Comparison of ENCODE assay signal across 41 mouse cellular contexts in the genomic region with DNA sequence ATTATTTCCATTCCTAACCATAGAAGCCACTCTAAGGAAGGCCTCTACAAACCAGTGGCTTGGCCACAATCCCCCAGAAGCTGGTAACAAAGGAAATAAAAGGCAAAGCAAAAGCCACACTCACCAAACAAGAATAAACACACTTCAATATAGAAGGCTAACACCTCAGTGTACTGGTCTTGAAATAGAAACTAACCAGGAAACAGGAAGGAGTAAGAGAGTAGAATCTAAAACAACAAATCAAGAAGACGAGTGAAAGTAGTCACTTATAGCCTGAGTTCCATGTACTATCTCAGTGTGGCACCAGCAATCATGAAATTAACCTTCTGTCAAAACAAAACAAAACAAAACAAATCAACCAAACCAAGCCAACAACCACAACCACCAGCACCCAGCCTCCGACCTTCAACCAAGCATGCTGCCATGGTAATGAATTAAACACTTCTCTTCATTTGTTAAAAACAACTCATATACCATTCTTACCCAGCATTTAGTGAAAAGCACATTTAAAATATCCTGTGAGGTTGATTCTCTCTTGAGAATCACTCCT. TPM values are rescaled to one million over a fixed set of nuclear protein-coding genes. Genes with fewer than 3 reads are reported as not detected.
DNase-seq lines count a peak whose midpoint lies in the region; ATAC-seq and TF ChIP-seq lines count a peak whose summit lies in the region.
"Had no signal": no experiment of that assay in that cellular context is flagged by ENCODE, and none has a peak within 500 bp of the region (broad histone marks: within the 10 kb centered on the region; RNA-seq: fewer than 3 reads in every experiment).

No protein-coding gene starts in this region.

- peak overlapping the region; percentile 27; the same call in 1 of the 2 replicates for H3K27ac ChIP-seq in thymus, adult 2 months (ENCODE audit: control insufficient read depth, insufficient read depth, low read length)
- H3K27ac ChIP-seq in liver, embryonic 11.5 days (ENCODE audit: low read depth, low read length), result no peak overlapping the region
- H3K27ac ChIP-seq: forebrain, embryonic 13.5 days; gastrocnemius, adult 2 months; hindbrain, embryonic 14.5 days; intestine, embryonic 15.5 days; layer of hippocampus, adult 2 months; limb, embryonic 13.5 days; liver, embryonic 12.5 days; neural tube, embryonic 12.5 days had no signal

- H3K36me3 ChIP-seq in thymus, adult 2 months (ENCODE audit: control insufficient read depth, insufficient read depth, low read length), result no peaks in the 10 kb centered on the region
- H3K36me3 ChIP-seq in liver, embryonic 11.5 days (ENCODE audit: control insufficient read depth, insufficient read depth, low read length), result no peaks in the 10 kb centered on the region
- H3K36me3 ChIP-seq: intestine, embryonic 15.5 days; limb, embryonic 13.5 days; liver, embryonic 12.5 days; neural tube, embryonic 12.5 days had no signal

- TF ChIP-seq CTCF in thymus, adult 2 months (IDR thresholded peaks at IDR 0.05; ENCODE audit: borderline replicate concordance, control insufficient read depth, extremely low read depth, insufficient read depth, low read length, poor library complexity), result no peak

- no peaks in the 10 kb centered on the region for H3K27me3 ChIP-seq in thymus, adult 2 months (ENCODE audit: control insufficient read depth, insufficient read depth, low read length)
- no peaks in the 10 kb centered on the region for H3K27me3 ChIP-seq in liver, embryonic 11.5 days (replicated peaks; ENCODE audit: control insufficient read depth, insufficient read depth, low read length)
- H3K27me3 ChIP-seq: CH12.LX; forebrain, embryonic 13.5 days; intestine, embryonic 15.5 days; limb, embryonic 13.5 days; liver, embryonic 12.5 days; neural tube, embryonic 12.5 days had no signal

- no peak overlapping the region for H3K9ac ChIP-seq in liver, embryonic 11.5 days (ENCODE audit: low read depth, low read length)
- H3K9ac ChIP-seq: forebrain, embryonic 13.5 days; hindbrain, embryonic 14.5 days; intestine, embryonic 15.5 days; limb, embryonic 13.5 days; liver, embryonic 12.5 days; liver, postnatal 0 days; neural tube, embryonic 12.5 days had no signal

- H3K4me1 ChIP-seq in thymus, adult 2 months (replicated peaks; ENCODE audit: control insufficient read depth, insufficient read depth, low read length), result peaks cover 5% of the 10 kb centered on the region
- H3K4me1 ChIP-seq in liver, embryonic 11.5 days (replicated peaks; ENCODE audit: control insufficient read depth, insufficient read depth, low read length), result no peaks in the 10 kb centered on the region
- H3K4me1 ChIP-seq: forebrain, embryonic 13.5 days; intestine, embryonic 15.5 days; limb, embryonic 13.5 days; liver, embryonic 12.5 days; neural tube, embryonic 12.5 days had no signal

- peak; percentile 53 to 59; a peak in 3 of 4 replicates for ATAC-seq in hematopoietic stem cell, adult 5-6 weeks (replicated peaks in 1 of 2; ENCODE audit: insufficient read depth in 1 of 2, low FRiP score in 2 of 2, low TSS enrichment in 1 of 2, low read depth in 1 of 2, poor library complexity in 2 of 2, severe bottlenecking in 2 of 2)
- ATAC-seq in monocyte, adult 5-6 weeks (replicated peaks; ENCODE audit: insufficient number of reproducible peaks, low FRiP score, low TSS enrichment, poor library complexity, severe bottlenecking), result peak; percentile 76
- no peak for ATAC-seq in liver, embryonic 11.5 days (replicated peaks; ENCODE audit: low FRiP score)
- ATAC-seq: forebrain, embryonic 13.5 days; intestine, embryonic 15.5 days; liver, embryonic 12.5 days; liver, postnatal 0 days had no signal

- no peak overlapping the region for H3K4me2 ChIP-seq in liver, embryonic 11.5 days
- H3K4me2 ChIP-seq: forebrain, embryonic 13.5 days; heart, embryonic 11.5 days; hindbrain, embryonic 14.5 days; intestine, embryonic 15.5 days; limb, embryonic 13.5 days; liver, embryonic 12.5 days; neural tube, embryonic 12.5 days had no signal

- H3K9me3 ChIP-seq in liver, embryonic 11.5 days (ENCODE audit: control insufficient read depth, low read length), result no peaks in the 10 kb centered on the region
- H3K9me3 ChIP-seq: forebrain, embryonic 13.5 days; intestine, embryonic 15.5 days; limb, embryonic 13.5 days; liver, embryonic 12.5 days; neural tube, embryonic 12.5 days had no signal

- DNase-seq in thymus, adult 2 months, result no peak
- DNase-seq in thymus, postnatal 4 days, result no peak
- no peak for DNase-seq in adrenal gland, postnatal 25 days
- no peak for DNase-seq in adipocyte (ENCODE audit: low spot score)
- no peak for DNase-seq in liver, embryonic 11.5 days (ENCODE audit: low spot score)
- DNase-seq: adrenal gland, postnatal 36 days; cerebellum, adult 8-10 months; cerebellum, postnatal 25 days; gastrocnemius, adult 2 months; gastrocnemius, postnatal 36 days; heart, adult 18-20 months; heart, postnatal 4 days; kidney, adult 2 months; kidney, postnatal 36 days; liver, postnatal 0 days; lung, postnatal 36 days; midbrain, embryonic 14.5 days; right cerebral cortex, postnatal 4 days; thymus, adult 18-20 months; thymus, postnatal 36 days had no signal

- no peak for TF ChIP-seq POLR2A in thymus, adult 2 months (IDR thresholded peaks at IDR 0.05; ENCODE audit: control insufficient read depth, extremely low read depth, insufficient read depth, low read length, poor library complexity)

- WGBS in thymus, adult 2 months, result 40% methylated on average over 2 of the region's 2 CpGs
- WGBS in liver, embryonic 11.5 days, result 55% methylated on average over 2 of the region's 2 CpGs

- H3K4me3 ChIP-seq in thymus, adult 2 months (ENCODE audit: control insufficient read depth, insufficient read depth, low read length), result no peak overlapping the region
- H3K4me3 ChIP-seq in liver, embryonic 11.5 days (ENCODE audit: low read depth, low read length), result no peak overlapping the region
- H3K4me3 ChIP-seq: forebrain, embryonic 13.5 days; gastrocnemius, adult 2 months; intestine, embryonic 15.5 days; layer of hippocampus, adult 2 months; limb, embryonic 13.5 days; liver, embryonic 12.5 days; neural tube, embryonic 12.5 days had no signal

RNA-seq across cellular contexts. Expression of a gene that starts 24.8 kb away (rescaled TPM):
- polyA plus RNA-seq in thymus, adult 2 months (2012; rRNA removed), result 0.19 TPM in 1 of 2 replicates, not detected in the other
- total RNA-seq in hematopoietic stem cell, adult 5-6 weeks (2017), result not detected in 2 replicates
- total RNA-seq in monocyte, adult 5-6 weeks (2017), result 2.1 TPM in 1 of 3 replicates, not detected in the others
- 177 and 206 TPM in 2 replicates for total RNA-seq in adrenal gland, postnatal 25 days (2021)
- polyA plus RNA-seq in liver, embryonic 11.5 days (2014; fragmentation: Nextera tagmentation; extraction: Ambion mirVana), result 0.18 TPM in 1 of 2 replicates, not detected in the other
- total RNA-seq: CH12.LX; heart, postnatal 4 days; layer of hippocampus, adult 2 months; left cerebral cortex, adult 8-10 months had no signal
- polyA plus RNA-seq: embryonic facial prominence, embryonic 11.5 days; forebrain, embryonic 13.5 days; heart, embryonic 11.5 days; heart, embryonic 16.5 days; intestine, embryonic 15.5 days; limb, embryonic 13.5 days; liver, embryonic 12.5 days; liver, postnatal 0 days; lung, embryonic 16.5 days; midbrain, embryonic 14.5 days; neural tube, embryonic 12.5 days; stomach, embryonic 14.5 days had no signal

RNA-seq across cellular contexts. Expression of a gene that starts 36.8 kb away (rescaled TPM):
- not detected in 2 replicates for polyA plus RNA-seq in thymus, adult 2 months (2012; rRNA removed)
- total RNA-seq in hematopoietic stem cell, adult 5-6 weeks (2017), result not detected in 2 replicates
- not detected in 3 replicates for total RNA-seq in monocyte, adult 5-6 weeks (2017)
- total RNA-seq in adrenal gland, postnatal 25 days (2021), result not detected in 2 replicates
- not detected in 2 replicates for polyA plus RNA-seq in liver, embryonic 11.5 days (2014; fragmentation: Nextera tagmentation; extraction: Ambion mirVana)
- total RNA-seq: adrenal gland, postnatal 36 days; CH12.LX; ES-E14; gastrocnemius, adult 2 months; gastrocnemius, postnatal 36 days; heart, adult 18-20 months; heart, postnatal 4 days; layer of hippocampus, adult 2 months; layer of hippocampus, postnatal 14 days; left cerebral cortex, adult 8-10 months; left cerebral cortex, postnatal 36 days; megakaryocyte-erythroid progenitor cell, adult 5-6 weeks had no signal
- polyA plus RNA-seq: embryonic facial prominence, embryonic 11.5 days; forebrain, embryonic 13.5 days; heart, embryonic 11.5 days; heart, embryonic 16.5 days; hindbrain, embryonic 14.5 days; intestine, embryonic 15.5 days; kidney, adult 2 months; kidney, embryonic 16.5 days; limb, embryonic 13.5 days; liver, embryonic 12.5 days; liver, postnatal 0 days; lung, embryonic 16.5 days; midbrain, embryonic 14.5 days; neural tube, embryonic 12.5 days; stomach, embryonic 14.5 days had no signal

RNA-seq across cellular contexts. Expression of a gene that starts 53.3 kb away (rescaled TPM):
- polyA plus RNA-seq in thymus, adult 2 months (2012; rRNA removed), result not detected in 2 replicates
- total RNA-seq in hematopoietic stem cell, adult 5-6 weeks (2017), result not detected in 2 replicates
- not detected in 3 replicates for total RNA-seq in monocyte, adult 5-6 weeks (2017)
- total RNA-seq in adrenal gland, postnatal 25 days (2021), result not detected in 2 replicates
- polyA plus RNA-seq in liver, embryonic 11.5 days (2014; fragmentation: Nextera tagmentation; extraction: Ambion mirVana), result not detected in 2 replicates
- total RNA-seq: adrenal gland, postnatal 36 days; CH12.LX; ES-E14; gastrocnemius, adult 2 months; gastrocnemius, postnatal 36 days; heart, adult 18-20 months; heart, postnatal 4 days; layer of hippocampus, adult 2 months; layer of hippocampus, postnatal 14 days; left cerebral cortex, adult 8-10 months; left cerebral cortex, postnatal 36 days; megakaryocyte-erythroid progenitor cell, adult 5-6 weeks had no signal
- polyA plus RNA-seq: embryonic facial prominence, embryonic 11.5 days; forebrain, embryonic 13.5 days; heart, embryonic 11.5 days; heart, embryonic 16.5 days; hindbrain, embryonic 14.5 days; intestine, embryonic 15.5 days; kidney, adult 2 months; kidney, embryonic 16.5 days; limb, embryonic 13.5 days; liver, embryonic 12.5 days; liver, postnatal 0 days; lung, embryonic 16.5 days; midbrain, embryonic 14.5 days; neural tube, embryonic 12.5 days; stomach, embryonic 14.5 days had no signal

RNA-seq across cellular contexts. Expression of a gene that starts 57.3 kb away (rescaled TPM):
- polyA plus RNA-seq in thymus, adult 2 months (2012; rRNA removed), result 0.38 and 0.60 TPM in 2 replicates
- total RNA-seq in hematopoietic stem cell, adult 5-6 weeks (2017), result 11.0 and 14.9 TPM in 2 replicates
- total RNA-seq in monocyte, adult 5-6 weeks (2017), result 4.3 to 25.3 TPM (median 13.1 TPM) in 3 replicates
- total RNA-seq in adrenal gland, postnatal 25 days (2021), result not detected in 2 replicates
- 0.16 and 0.34 TPM in 2 replicates for polyA plus RNA-seq in liver, embryonic 11.5 days (2014; fragmentation: Nextera tagmentation; extraction: Ambion mirVana)
- total RNA-seq: CH12.LX; ES-E14; layer of hippocampus, adult 2 months; layer of hippocampus, postnatal 14 days; left cerebral cortex, postnatal 36 days; megakaryocyte-erythroid progenitor cell, adult 5-6 weeks had no signal
- polyA plus RNA-seq: forebrain, embryonic 13.5 days; hindbrain, embryonic 14.5 days; intestine, embryonic 15.5 days; kidney, adult 2 months; midbrain, embryonic 14.5 days; neural tube, embryonic 12.5 days; stomach, embryonic 14.5 days had no signal

RNA-seq across cellular contexts. Expression of a gene that starts 57.8 kb away (rescaled TPM):
- polyA plus RNA-seq in thymus, adult 2 months (2012; rRNA removed), result 0.46 and 0.57 TPM in 2 replicates
- 147 and 258 TPM in 2 replicates for total RNA-seq in hematopoietic stem cell, adult 5-6 weeks (2017)
- total RNA-seq in monocyte, adult 5-6 weeks (2017), result 49.2 to 249 TPM (median 61.2 TPM) in 3 replicates
- 3.2 and 4.0 TPM in 2 replicates for total RNA-seq in adrenal gland, postnatal 25 days (2021)
- polyA plus RNA-seq in liver, embryonic 11.5 days (2014; fragmentation: Nextera tagmentation; extraction: Ambion mirVana), result 7.2 and 7.8 TPM in 2 replicates
- total RNA-seq: CH12.LX had no signal

Comparison
In these comparisons a context has a peak if more than half of its experiments do, and no peak if none do; other contexts are left out.
1. RNA of a gene that starts 24.8 kb away (total RNA-seq): 177 to 206 TPM in adrenal gland, postnatal 25 days; not detected in hematopoietic stem cell, adult 5-6 weeks and 2.1 TPM in monocyte, adult 5-6 weeks; every median in the first group is over 10 times any median in the second.